Mouse (Mus musculus): ENCODE results near the gene Ncapd3. TPM values are rescaled to one million over a fixed set of nuclear protein-coding genes. Genes with fewer than 3 reads are reported as not detected.

The Ncapd3 gene
- total RNA-seq, 2 experiments from 2014 or later, result 18.8 to 19.6 TPM

- Histone ChIP-seq H3K4me3 (no peak overlapping the region), H3K27ac (no peak overlapping the region)
- no peak for DNase-seq (ENCODE audit: low spot score in 2 of 2)
- TF ChIP-seq CTCF (conservative IDR thresholded peaks at IDR 0.05), result no peak
Measured at GRCm38 (mm10) chr9:27075812-27076211, 45.8 kb downstream of the Ncapd3 start.

GRCm38 (mm10) chr9:27086256-27086655 is 56.3 kb downstream of the Ncapd3 start:
- DNase-seq (ENCODE audit: low spot score in 2 of 2), result no peak
- TF ChIP-seq CTCF (conservative IDR thresholded peaks at IDR 0.05), result no peak
- H3K4me3 ChIP-seq, result no peak overlapping the region
- no peak overlapping the region for H3K27ac ChIP-seq

- Histone ChIP-seq H3K27ac (no peak overlapping the region; the same call in 1 of the 2 replicates), H3K4me3 (no peak overlapping the region)
- DNase-seq (ENCODE audit: low spot score in 2 of 2), result no peak
- TF ChIP-seq CTCF (conservative IDR thresholded peaks at IDR 0.05), result no peak
Measured at GRCm38 (mm10) chr9:27087402-27087801, 57.4 kb downstream of the Ncapd3 start.

GRCm38 (mm10) chr9:27090134-27090533 is 60.2 kb downstream of the Ncapd3 start:
- TF ChIP-seq CTCF (conservative IDR thresholded peaks at IDR 0.05), result no peak
- peak in 1 of 2 experiments; percentile 69 for DNase-seq (ENCODE audit: low spot score in 2 of 2)
- peak overlapping the region; percentile 85 for H3K27ac ChIP-seq
- no peak overlapping the region for H3K4me3 ChIP-seq

- Histone ChIP-seq H3K27ac (peak overlapping the region; percentile 85), H3K4me3 (no peak overlapping the region)
- DNase-seq (ENCODE audit: low spot score in 2 of 2), result peak; percentile 54 to 74
- TF ChIP-seq CTCF (conservative IDR thresholded peaks at IDR 0.05), result no peak
Measured at GRCm38 (mm10) chr9:27090801-27091775, 61.1 kb downstream of the Ncapd3 start.

GRCm38 (mm10) chr9:27092916-27093315 is 62.9 kb downstream of the Ncapd3 start:
- no peak for DNase-seq (ENCODE audit: low spot score in 2 of 2)
- no peak for TF ChIP-seq CTCF (conservative IDR thresholded peaks at IDR 0.05)
- Histone ChIP-seq H3K27ac (peak overlapping the region; percentile 85; the same call in 1 of the 2 replicates), H3K4me3 (no peak overlapping the region)

- Histone ChIP-seq H3K27ac (0 out of 2 replicates have a peak overlapping the region, but pooled peaks have one; percentile 29), H3K4me3 (no peak overlapping the region)
- DNase-seq (ENCODE audit: low spot score in 2 of 2), result no peak
- TF ChIP-seq CTCF (conservative IDR thresholded peaks at IDR 0.05), result no peak
Measured at GRCm38 (mm10) chr9:27098092-27098491, 68.1 kb downstream of the Ncapd3 start.

- TF ChIP-seq CTCF (conservative IDR thresholded peaks at IDR 0.05), result no peak
- Histone ChIP-seq H3K27ac (0 out of 2 replicates have a peak overlapping the region, but pooled peaks have one; percentile 29), H3K4me3 (no peak overlapping the region)
- no peak for DNase-seq (ENCODE audit: low spot score in 2 of 2)
Measured at GRCm38 (mm10) chr9:27098557-27098956, 68.6 kb downstream of the Ncapd3 start.

GRCm38 (mm10) chr9:27099474-27099873 is 69.5 kb downstream of the Ncapd3 start:
- TF ChIP-seq CTCF (conservative IDR thresholded peaks at IDR 0.05), result no peak
- no peak for DNase-seq (ENCODE audit: low spot score in 2 of 2)
- no peak overlapping the region for H3K4me3 ChIP-seq
- H3K27ac ChIP-seq, result no peak overlapping the region

GRCm38 (mm10) chr9:27101466-27101865 is 71.5 kb downstream of the Ncapd3 start:
- no peak for TF ChIP-seq CTCF (conservative IDR thresholded peaks at IDR 0.05)
- Histone ChIP-seq H3K27ac (no peak overlapping the region), H3K4me3 (no peak overlapping the region)
- DNase-seq (ENCODE audit: low spot score in 2 of 2), result no peak

GRCm38 (mm10) chr9:27106081-27106480 is 76.1 kb downstream of the Ncapd3 start:
- Histone ChIP-seq H3K4me3 (no peak overlapping the region), H3K27ac (no peak overlapping the region)
- peak; percentile 96 for TF ChIP-seq CTCF (conservative IDR thresholded peaks at IDR 0.05)
- peak; percentile 55 to 62 for DNase-seq (ENCODE audit: low spot score in 2 of 2)

- H3K4me3 ChIP-seq, result no peak overlapping the region
- no peak for TF ChIP-seq CTCF (conservative IDR thresholded peaks at IDR 0.05)
- H3K27ac ChIP-seq, result peak overlapping the region; percentile 82; the same call in 1 of the 2 replicates
- DNase-seq (ENCODE audit: low spot score in 2 of 2), result no peak
Measured at GRCm38 (mm10) chr9:27108451-27108850, 78.5 kb downstream of the Ncapd3 start.

Measured in layer of hippocampus, adult 2 months (tissue).